Mouse (Mus musculus) left cerebral cortex, adult 18-20 months (tissue): ENCODE data around the gene Gm45717. TPM values are rescaled to one million over a fixed set of nuclear protein-coding genes. Genes with fewer than 3 reads are reported as not detected.

ENCODE experiments used
- DNase-seq, 2 experiments: peaks; one replicate each; pipeline ENCODE4 v3.0.0; 2021 to 2022; ENCODE audit warnings: low spot score in 2 of 2, mixed read lengths in 1 of 2
- total RNA-seq, 2 experiments: library from RNA; stranded (reverse); gene quantifications; 2 replicates each; pipeline ENCODE4 v1.2.3; 2021

The Gm45717 gene
- total RNA-seq, 2 experiments from 2014 or later: not detected

GRCm38 (mm10) chr7:140907697-140908096, 48.0 kb downstream of the Gm45717 start:
- DNase-seq: no peak

- no peak for DNase-seq
These were observed 48.6 kb downstream of the Gm45717 start for GRCm38 (mm10) chr7:140907131-140907530.

- DNase-seq: no peak
These were observed 50.1 kb downstream of the Gm45717 start for GRCm38 (mm10) chr7:140905642-140906081.

- peak; percentile 65 to 78 for DNase-seq
These were observed 52.5 kb downstream of the Gm45717 start for GRCm38 (mm10) chr7:140903212-140903611.

GRCm38 (mm10) chr7:140902036-140902875, 53.5 kb downstream of the Gm45717 start:
- no peak for DNase-seq

- DNase-seq: no peak
These were observed 55.5 kb downstream of the Gm45717 start, which contains the start of gene Cox8b for GRCm38 (mm10) chr7:140900220-140900619. TSS of gene Cox8b (minus strand) at chr7:140900446.

Other genes starting within 250 kb of the Gm45717 start
- gene Cyp2e1, start 192.2 kb downstream of the Gm45717 start, total RNA-seq: under 1 TPM in 1 of 2 experiments, not detected in 1; 0.33 TPM
- under 1 TPM in 1 of 2 experiments, not detected in 1; 0.77 TPM for gene Syce1, start 168.1 kb downstream of the Gm45717 start, total RNA-seq
- gene Zfp941, start 133.8 kb downstream of the Gm45717 start, total RNA-seq: 10 to 100 TPM; 23.3 to 29.6 TPM
- 1 to 10 TPM; 3.3 to 5.0 TPM for gene Urah, start 120.9 kb downstream of the Gm45717 start, total RNA-seq
- not detected for gene Scgb1c1, start 110.4 kb downstream of the Gm45717 start, total RNA-seq
- not detected for gene Odf3, start 108.1 kb downstream of the Gm45717 start, total RNA-seq
- 1 to 10 TPM; 1.2 to 1.7 TPM for gene Gm45785, start 99.6 kb downstream of the Gm45717 start, total RNA-seq
- gene Ric8a, start 99.0 kb downstream of the Gm45717 start, total RNA-seq: 10 to 100 TPM; 70.2 to 75.0 TPM
- 10 to 100 TPM; 23.1 to 24.5 TPM for gene Bet1l, start 98.4 kb downstream of the Gm45717 start, total RNA-seq
- gene Psmd13, start 74.0 kb downstream of the Gm45717 start, total RNA-seq: 100 to 1,000 TPM; 110 to 114 TPM
- gene Sirt3, start 73.6 kb downstream of the Gm45717 start, total RNA-seq: 10 to 100 TPM; 78.0 to 80.3 TPM
- gene Cox8b, start 55.5 kb downstream of the Gm45717 start, total RNA-seq: 1 to 10 TPM; 1.6 to 1.7 TPM
- under 1 TPM; 0.47 to 0.51 TPM for gene Nlrp6, start 35.0 kb downstream of the Gm45717 start, total RNA-seq
- 1 to 10 TPM; 4.4 to 6.7 TPM for gene Pgghg, start 14.5 kb downstream of the Gm45717 start, total RNA-seq
- not detected for gene Ifitm5, start 5.6 kb downstream of the Gm45717 start, total RNA-seq
- 10 to 100 TPM; 13.3 to 16.1 TPM for gene Ifitm2, start 50 bp upstream of the Gm45717 start, total RNA-seq
- gene Ifitm1, start 11.3 kb upstream of the Gm45717 start, total RNA-seq: 1 to 10 TPM; 2.0 to 3.4 TPM
- 10 to 100 TPM; 12.9 to 13.6 TPM for gene Ifitm3, start 54.8 kb upstream of the Gm45717 start, total RNA-seq
- under 1 TPM in 1 of 2 experiments, not detected in 1; 0.61 TPM for gene Ifitm6, start 62.0 kb upstream of the Gm45717 start, total RNA-seq
- not detected for gene Gm17387, start 73.2 kb upstream of the Gm45717 start, total RNA-seq
- gene B4galnt4, start 105.2 kb upstream of the Gm45717 start, total RNA-seq: 10 to 100 TPM; 85.9 to 86.1 TPM
- under 1 TPM; 0.26 to 0.33 TPM for gene Pkp3, start 122.3 kb upstream of the Gm45717 start, total RNA-seq
- gene Sigirr, start 144.6 kb upstream of the Gm45717 start, total RNA-seq: 1 to 10 TPM; 2.1 to 2.3 TPM
- not detected for gene Ano9, start 161.9 kb upstream of the Gm45717 start, total RNA-seq
- 10 to 100 TPM; 43.9 to 51.1 TPM for gene Ptdss2, start 166.4 kb upstream of the Gm45717 start, total RNA-seq
- gene Rnh1, start 216.9 kb upstream of the Gm45717 start, total RNA-seq: 10 to 100 TPM; 39.0 to 43.2 TPM
- 100 to 1,000 TPM; 223 to 237 TPM for gene Hras, start 238.1 kb upstream of the Gm45717 start, total RNA-seq
- 1 to 10 TPM; 2.7 to 4.4 TPM for gene Lrrc56, start 238.2 kb upstream of the Gm45717 start, total RNA-seq